Mouse (Mus musculus) monocyte, adult 2 months (primary cell): Measurements from ENCODE around the gene Racgap1.

Source experiments
- DNase-seq, 2 experiments: peaks; one replicate each; pipeline ENCODE4 v3.0.0; 2022; ENCODE audit warnings: low spot score in 2 of 2, low read depth in 1 of 2

The Racgap1 gene

DNA sequence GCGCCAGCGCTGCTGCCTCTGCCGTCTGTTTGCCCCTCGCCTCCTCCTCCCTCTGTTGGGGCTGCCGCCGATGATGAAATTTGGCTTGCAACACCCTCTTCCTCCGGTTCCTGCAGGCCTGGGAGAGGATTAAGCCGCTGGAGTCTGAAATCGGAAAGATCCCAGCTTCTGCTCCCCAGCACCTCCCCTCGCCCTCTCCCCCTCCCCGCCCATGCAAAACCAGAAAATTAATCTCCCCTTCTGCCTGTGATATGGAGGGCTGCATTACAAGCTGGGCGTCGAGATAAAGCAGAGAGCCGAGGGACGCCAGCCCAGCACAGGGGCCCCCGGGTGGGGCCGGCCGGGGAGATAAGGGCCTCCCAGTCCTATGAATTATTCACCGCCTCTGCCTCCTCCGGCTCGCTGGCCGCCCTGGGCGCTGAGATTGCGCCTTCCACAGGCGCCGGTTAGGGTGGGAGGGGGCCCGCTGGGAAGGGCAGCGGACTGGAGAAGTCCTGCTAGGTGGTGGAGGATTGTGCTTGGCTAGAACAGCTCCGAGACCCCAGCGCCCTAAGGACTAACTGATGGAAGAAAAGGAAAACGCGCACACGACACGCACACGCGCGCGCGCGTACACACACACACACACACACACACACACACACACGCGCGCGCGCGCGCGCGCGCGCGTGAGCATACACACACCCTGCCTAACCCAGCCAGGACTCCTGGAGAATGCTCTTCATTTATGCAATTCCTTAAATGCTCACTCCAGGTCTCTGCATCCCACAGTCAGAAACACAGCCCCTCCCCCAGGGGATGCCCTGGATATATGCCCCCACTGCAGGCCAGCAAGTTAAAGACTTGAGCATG lies 13.4 kb upstream of the Racgap1 start:
- peak; percentile 59 to 64 for DNase-seq

DNA sequence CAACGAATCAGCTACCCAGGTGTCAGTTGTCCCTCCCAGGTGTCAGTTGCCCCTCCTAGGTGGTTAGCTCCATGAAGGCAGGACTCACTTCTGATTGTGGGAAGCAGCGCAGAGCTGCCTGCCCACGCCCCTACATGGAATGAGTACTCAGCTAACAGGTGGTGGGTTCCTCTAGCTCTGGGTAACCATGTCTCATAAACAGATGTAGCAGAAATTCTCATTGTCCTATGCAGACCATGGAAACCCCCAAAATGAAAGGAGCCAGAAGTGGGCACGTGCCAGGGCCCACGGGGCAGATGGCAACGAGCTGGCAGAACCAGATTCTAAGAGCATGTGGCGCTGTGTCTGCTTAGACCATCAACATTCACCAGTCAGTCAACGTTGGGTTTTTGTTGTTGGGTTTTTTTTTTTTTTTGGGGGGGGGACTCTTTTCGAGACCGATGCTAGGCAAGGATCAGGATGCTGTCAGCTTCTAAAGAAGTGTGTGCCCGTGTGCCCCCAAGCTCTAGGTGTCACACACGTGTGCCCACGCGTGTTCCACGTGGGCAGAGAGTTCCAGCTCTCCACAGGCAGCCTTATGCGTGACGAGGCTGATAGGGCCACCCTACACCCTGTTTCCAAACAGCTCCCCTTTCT lies 12.6 kb upstream of the Racgap1 start:
- DNase-seq = no peak

DNA sequence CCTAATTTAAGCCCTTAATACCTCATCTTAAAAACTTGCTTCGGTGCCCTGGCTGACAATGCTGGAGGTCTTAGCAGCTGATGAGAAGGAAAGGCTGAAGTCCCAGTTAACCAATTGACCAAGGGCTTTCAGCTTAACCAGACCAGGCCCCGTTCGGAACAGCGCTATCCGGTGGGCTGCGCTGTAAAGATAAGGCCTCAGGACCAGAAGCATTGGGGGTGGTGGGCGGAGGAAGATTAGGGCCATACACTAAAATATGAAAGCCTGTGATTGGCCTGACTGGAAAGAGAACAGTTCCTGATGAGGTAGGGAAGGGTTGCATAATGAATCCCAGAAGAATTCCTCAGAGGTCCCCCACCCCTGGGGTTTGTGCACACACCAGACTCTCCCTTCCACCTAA lies 10.9 kb upstream of the Racgap1 start:
- DNase-seq = no peak

DNA sequence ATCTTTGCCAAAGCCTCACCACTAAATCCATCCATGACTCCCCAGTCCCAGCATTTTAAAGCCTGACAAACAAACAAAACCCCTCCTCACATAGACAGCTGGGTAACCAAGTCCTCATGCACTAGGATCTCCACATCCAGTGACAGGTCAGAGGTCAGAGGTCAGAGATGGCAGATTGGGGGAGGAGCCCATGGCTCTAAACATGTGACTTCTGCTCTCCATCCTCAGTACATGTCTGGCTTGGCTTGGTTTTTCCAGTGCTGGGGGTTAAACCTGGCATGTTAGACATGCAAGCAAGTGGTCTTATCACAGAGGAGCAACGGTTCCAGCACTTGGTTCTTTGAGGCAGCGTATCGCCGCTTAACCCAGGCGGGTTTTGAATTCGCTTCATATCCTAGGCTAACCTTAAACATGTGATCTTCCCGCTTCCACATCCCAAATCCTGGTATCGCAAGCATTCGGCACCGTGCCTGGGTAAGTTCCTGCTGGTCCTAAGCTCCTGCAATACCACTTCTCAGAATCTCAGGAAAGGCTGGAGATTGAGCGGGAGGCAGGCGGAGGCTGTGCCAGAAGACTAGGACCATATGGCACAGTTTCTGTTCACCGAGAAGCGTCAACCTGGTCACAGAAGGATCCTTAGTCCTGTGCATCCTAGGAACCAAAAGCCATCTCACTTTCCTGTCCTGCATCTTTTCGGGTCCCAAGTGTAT lies 9.8 kb upstream of the Racgap1 start:
- DNase-seq = no peak

DNA sequence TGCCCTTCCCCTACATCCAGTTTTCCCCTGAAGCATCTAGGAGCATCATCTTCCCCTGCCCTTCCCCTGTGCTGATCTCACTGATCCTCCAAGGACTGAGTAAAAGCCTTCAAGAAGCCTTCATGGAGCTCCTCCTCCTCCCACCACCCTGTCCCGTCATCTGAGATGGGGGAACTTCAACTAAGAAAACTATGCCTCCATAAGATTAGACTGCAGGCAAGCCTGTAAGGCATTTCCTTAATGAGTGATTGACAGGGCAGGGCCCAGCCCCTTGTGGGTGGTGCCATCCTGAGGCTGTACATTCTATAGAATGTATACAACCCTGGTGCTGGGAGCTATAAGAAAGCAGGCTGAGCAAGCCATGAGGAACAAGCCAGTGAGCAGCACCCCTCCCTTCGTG lies 7.0 kb upstream of the Racgap1 start:
- no peak for DNase-seq

DNA sequence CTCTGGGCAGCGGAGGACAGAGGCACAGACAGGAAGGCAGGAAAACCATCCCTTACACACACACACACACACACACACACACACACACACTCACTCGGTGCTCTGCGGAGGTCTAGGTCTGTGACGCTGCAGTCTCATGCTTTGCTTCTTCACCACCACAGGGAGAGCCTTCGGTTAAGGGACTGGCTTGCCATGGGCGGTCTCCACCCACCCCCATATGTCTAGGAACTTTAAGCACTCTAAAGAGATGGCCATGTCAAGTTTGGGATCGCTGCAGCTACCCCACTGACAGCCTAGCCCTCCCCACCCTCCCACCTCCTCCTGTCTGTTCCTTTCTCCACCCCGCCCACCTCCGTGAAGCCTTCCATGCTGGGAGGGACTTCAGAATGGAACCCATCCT lies 4.5 kb upstream of the Racgap1 start:
- no peak for DNase-seq

DNA sequence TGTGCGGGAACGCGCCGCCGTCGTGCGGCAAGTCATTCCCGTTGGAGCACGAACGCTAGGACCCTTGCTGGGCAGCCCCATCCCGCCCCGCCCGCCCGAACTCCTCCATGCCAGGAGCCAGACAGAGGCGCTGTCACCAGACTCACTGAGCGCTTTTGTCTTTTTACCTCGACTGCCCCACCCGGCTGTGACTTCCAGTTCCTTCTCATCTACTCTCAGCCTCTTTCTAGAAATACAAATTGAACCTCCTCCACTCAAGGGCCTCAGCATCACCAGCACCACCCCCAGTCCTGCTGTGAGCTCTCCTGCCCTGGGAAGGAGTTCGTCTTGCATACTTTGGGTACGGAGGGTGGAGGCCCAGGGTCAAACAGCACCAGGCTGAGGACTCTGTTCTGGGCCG lies 2.4 kb upstream of the Racgap1 start:
- DNase-seq = no peak

DNA sequence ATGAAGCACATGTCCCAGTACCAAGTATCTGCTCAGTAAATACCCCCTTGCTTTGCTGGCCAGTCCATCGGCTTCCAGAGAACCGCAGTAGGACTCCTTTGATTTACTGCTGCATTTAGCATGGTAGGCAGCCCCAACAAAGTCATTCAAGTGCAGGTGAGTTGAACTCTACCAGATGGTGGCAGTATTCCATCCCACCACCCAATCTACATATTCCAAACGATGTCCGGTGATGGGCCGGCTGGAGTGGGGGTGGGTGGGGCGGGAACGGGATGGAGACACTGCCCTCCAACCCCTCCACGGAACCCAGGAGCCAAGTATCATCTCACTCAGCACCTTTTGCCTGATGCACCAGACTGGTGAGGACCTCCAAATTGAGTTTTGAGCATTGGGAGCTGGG lies 1.8 kb upstream of the Racgap1 start:
- no peak for DNase-seq

DNA sequence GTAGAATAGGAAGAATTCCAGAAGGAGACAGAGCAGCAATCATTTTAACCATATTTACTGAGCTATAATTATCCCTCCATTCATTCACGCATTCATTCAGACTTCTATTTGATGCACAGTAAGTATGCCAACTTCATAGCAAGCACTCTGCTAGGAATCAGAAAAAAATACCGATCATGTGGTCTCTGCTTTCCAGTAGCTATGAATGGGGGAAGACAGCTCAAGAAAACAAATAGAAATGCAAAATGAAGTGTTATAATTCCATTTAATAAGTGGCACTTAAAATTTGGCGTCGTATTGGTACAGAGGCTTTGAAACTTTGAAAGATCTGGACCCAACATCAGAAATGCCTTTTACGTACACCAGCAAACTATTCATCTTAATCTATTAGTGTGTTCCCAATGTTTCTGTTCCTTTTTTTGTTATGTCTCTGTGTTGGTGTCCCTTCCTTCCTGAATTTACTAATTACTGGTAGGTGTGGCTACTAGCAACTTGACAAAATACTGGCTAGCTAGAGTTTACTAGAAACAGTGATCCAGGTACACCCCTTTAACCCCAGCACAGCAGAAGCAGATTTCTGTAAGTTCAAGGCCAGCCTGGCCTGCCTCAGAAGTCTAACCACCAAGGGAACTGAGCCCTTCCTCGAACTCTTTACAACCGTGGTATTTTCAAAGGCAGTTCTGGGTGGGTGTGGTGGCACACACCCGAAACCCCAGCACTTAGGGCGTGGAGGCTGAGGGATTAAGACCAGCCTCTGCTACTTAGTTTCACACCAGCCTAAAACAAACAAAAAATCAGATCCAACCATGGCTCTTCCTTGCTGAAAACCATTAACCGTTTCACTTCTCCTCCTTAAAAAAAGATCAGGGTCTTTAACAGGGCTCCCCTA lies 772 bp upstream of the Racgap1 start:
- no peak for DNase-seq

DNA sequence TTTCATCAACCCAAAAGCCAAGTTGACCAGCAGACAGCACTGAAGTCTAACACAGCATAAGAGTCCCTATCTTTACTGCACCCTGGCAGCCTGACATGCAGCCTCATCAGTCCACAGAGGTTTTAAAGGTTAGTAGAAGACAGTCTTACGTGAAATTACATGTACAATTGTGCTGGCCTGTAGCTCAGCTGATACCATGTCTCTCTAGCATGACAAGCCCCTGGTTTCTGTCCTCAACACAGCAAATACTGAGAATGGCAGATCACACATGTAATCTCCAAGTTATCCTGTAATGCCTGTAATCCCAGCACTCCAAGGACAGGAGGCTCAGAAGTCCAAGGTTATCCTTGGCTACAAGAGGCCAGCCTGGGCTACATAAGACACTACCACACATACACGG lies 1.2 kb downstream of the Racgap1 start:
- no peak for DNase-seq

DNA sequence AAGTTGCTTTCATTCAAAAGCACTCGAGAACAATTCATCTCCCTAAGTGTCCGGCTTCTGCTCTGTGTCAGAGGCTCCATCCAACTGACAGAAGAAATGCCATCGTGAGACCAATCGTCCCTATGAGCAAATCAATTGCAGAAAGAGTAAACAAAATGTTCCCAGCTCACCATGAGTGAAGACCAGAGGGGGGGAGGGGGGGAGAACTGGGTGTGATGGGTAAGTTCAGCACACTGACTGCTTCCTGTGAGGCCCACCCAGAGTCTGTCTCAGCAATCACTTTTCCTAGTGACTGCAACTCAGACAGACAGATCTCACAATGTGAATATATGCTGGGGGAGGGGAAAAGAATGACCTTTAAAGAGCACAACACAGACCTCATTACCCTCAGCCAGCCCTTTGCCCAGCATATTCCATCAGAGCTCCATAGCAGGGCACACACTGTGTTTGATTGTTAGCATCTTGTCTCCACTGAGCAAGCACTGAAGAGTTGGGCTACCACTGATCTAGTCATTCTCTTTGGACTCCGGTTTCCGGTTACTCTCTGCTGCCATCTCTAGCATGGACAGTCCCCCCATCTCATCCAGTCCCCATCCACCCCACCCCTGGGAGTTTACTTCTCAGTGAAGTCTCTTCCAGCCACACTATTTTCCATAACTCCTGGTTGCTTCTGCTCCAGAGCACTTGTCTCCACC lies 2.2 kb downstream of the Racgap1 start:
- DNase-seq = no peak

DNA sequence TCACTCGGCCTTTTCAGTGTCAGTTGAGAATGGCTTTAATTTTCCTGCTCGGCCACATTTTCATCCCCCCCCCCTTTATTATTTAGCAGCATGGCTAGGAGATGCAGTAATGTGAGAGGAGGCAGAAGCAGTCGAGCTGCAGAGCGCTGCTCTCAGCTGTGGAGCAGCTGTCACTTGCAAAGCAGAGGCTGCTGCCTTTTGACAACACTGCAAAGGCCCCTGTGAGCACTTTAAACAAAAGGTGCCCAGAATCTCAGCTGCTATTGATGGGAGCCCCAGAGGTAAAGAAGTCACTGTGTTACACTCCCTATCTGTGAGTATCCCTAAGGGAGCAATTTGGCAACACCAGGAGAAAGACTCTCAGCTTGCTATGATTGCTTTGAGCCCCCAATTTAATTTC lies 3.1 kb downstream of the Racgap1 start:
- DNase-seq = no peak

DNA sequence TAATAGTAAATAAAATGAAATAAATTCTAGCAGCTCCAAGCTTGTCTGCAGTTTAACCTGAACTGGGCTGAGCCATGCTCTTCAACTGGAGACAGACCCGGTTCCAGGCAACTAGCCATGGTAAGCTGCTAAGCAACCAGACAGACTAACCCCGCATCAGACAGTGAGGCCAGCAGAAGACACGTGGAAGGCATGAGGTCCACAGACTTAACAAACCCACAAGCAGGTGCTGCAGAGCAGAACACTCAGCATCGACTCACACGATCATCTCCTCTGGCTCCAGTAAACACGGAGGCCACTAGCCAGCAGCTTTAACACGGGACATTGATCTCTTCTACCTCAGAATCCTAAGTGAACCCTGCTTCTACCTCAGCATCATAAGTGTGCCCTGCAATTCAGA lies 6.7 kb downstream of the Racgap1 start:
- DNase-seq = no peak

DNA sequence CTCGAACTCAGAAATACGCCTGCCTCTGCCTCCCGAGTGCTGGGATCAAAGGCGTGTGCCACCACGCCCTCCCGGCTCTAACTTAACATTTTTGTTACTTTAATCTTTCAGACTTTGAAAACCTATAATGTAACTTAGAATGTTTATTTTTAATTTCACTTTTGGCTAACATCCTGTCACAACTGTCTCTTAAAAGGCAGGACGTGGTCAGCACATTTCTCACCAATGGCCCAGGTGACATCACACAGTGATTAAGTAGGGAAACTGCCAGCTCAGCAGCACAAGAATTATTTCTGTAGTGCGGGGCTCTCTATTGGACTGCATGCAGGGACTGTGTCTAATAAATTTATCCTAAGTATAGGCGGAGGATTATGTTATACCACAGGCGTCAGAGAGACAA lies 7.6 kb downstream of the Racgap1 start:
- DNase-seq = no peak

DNA sequence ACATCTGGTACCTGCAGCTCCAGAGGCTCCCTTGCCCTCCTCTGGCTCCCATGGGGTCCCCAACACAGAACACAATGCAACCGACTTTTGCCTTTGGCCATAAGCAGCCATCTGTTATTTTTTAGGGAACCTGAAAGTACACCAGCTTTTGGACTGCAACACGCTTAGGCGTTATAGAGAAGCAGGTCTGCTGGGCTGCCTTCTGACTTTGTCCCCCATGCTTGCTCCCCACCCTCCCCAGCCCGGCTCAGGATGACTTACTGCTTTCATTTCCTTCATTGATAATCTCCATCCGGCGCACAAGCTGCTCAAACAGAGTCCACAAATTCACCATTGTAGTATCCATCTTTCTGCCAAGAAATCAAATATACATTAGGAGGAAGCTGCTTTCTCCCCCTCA lies 8.8 kb downstream of the Racgap1 start:
- DNase-seq = no peak

DNA sequence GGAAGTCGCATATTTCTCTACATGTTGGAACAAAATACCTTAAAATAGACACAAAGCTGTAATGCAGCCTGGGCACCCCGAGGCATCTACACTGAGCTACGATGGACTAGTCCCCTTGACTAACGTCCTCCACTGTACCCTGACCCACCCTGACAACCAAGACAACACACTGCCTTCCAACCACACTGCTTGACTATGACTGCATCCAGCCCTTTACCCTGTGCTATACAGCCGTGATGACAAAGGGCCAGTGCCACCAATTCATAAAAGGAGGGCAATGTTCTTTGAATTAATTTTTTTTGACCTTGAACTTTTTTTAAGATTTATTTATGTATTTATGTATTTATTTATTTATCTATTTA lies 13.4 kb downstream of the Racgap1 start:
- no peak for DNase-seq

DNA sequence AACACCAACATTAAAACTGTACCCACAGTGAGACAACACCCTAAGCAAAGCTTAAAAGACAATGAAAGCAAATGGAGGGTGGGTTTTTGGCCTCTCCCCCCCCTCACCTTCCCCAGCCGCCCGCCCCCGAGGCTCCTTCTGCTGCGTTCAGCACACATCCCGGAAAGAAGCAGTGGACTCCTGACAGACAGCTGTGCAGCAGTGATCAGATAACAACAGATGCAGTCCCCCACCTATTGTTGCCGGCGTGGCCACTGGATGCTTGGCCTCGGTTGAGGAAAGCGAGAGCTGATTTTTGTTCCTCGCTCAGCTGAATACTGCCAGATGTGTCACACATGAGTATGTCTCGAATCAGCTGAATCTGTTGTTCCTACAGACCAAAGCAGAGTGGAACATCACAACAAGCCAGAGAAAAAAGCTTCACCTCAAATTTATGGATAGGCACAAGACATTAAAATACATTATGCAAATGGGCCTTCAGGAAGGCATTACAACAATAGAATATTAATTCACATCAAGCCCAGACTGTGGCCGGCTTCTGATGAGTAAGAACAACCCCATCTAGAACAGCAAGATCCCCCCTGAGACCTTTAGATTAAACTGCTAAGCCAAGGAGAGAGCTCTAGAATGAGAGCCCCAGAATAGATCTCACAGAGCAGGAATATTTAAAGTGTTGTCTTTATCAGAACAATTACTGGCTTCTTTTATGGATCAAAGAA lies 13.9 kb downstream of the Racgap1 start:
- DNase-seq = no peak

DNA sequence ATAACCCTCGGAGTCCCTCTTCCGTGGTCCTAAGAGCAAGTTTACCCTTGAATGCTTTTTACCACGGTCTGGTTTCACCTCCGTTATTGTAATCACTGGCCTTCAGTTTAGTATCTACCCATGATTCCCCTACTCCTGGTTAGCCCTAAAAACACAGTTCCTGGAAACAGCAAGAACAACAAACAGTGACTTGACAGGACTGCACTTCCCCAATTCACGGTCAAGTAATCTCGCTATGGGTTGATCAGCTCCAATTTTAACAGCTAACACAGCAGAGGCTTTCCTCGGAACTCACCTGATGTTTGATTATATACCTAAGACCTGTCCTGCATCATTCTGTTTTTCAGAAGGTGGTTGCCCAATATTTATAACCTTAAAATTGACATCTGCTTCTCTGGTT lies 16.8 kb downstream of the Racgap1 start:
- DNase-seq = no peak

DNA sequence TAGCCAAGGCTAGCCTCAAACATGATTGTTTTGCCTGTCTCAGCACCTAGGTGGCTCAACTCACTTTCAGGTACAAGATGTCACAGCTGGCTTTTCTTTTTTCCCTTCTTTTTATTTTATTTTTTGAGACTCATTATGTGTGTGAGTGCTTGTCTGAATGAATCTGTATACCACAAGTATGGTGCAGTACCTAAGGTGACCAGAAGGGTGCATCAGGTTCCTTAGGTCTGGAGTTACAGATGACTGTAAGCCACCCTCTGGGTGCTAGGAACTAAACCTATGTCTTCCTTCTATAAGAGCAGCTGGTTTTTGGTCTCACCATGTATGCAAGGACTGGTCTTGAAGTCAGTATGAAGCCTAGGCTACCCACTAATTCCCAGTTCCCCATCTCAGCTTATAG lies 19.8 kb downstream of the Racgap1 start:
- DNase-seq = no peak

DNA sequence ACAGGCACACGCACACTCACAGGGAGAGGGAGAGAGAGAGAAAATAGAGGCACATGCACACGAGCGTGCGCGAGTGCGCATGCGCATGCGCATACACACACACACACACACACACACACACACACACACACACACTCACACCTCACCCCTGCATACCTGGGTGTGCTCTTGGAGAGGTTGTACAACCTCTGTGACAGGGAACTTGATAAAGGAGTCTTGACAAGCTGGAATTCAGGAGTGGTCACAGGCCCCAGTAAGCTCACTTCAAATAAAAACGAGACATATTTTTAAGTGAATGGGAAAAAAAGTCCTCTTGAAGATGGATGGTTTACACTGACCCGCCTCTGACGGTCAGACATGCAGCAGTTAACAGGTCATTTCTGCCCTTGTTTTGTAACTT lies 29.4 kb downstream of the Racgap1 start:
- no peak for DNase-seq
